Mouse (Mus musculus): ENCODE results near the gene Rabac1.

Gene Rabac1

GRCm38 (mm10) chr7:24930475-24930874 is 42.1 kb downstream of the Rabac1 start:
- DNase-seq (ENCODE audit: low spot score), result no peak

All from embryo, embryonic 10 days (tissue).